Mouse (Mus musculus): Measurements from ENCODE around the gene Zc3h4. TPM values are rescaled to one million over a fixed set of nuclear protein-coding genes. Genes with fewer than 3 reads are reported as not detected.

Gene Zc3h4
- polyA plus RNA-seq, 1 experiment from 2014 or later, result 19.4 TPM

- peaks cover 62% of the 10 kb centered on the region for H3K27me3 ChIP-seq (ENCODE audit: insufficient read depth, poor library complexity, severe bottlenecking)
- DNase-seq (ENCODE audit: low spot score), result no peak
- peak within 1 kb of the TSS; percentile 58 for H3K4me3 ChIP-seq
- WGBS, result 82% methylated on average over 8 of the region's 8 CpGs
- H3K9me3 ChIP-seq, result no peaks in the 10 kb centered on the region
- H3K36me3 ChIP-seq, result no peaks in the 10 kb centered on the region
- peaks cover 18% of the 10 kb centered on the region for H3K4me1 ChIP-seq
- H3K27ac ChIP-seq, result no peak within 1 kb of the TSS
Measured at GRCm38 (mm10) chr7:16477628-16478027, 76.9 kb downstream of the Zc3h4 start, which contains the start of gene Npas1. TSS of gene Npas1 (minus strand) at chr7:16477728.

Other genes starting within 250 kb of the Zc3h4 start
- 22.5 and 41.8 TPM in 2 replicates for gene Meis3, start 225.8 kb upstream of the Zc3h4 start, polyA plus RNA-seq (2016; fragmentation: Nextera tagmentation; extraction: Ambion mirVana)
- gene Dhx34, start 178.9 kb upstream of the Zc3h4 start, polyA plus RNA-seq (2016; fragmentation: Nextera tagmentation; extraction: Ambion mirVana), result 12.9 and 14.8 TPM in 2 replicates
- gene C5ar2, start 156.8 kb upstream of the Zc3h4 start, polyA plus RNA-seq (2016; fragmentation: Nextera tagmentation; extraction: Ambion mirVana), result 0.54 and 0.57 TPM in 2 replicates
- gene C5ar1, start 141.4 kb upstream of the Zc3h4 start, polyA plus RNA-seq (2016; fragmentation: Nextera tagmentation; extraction: Ambion mirVana), result 0.31 and 1.0 TPM in 2 replicates
- 6.2 and 10.0 TPM in 2 replicates for gene Inafm1, start 127.3 kb upstream of the Zc3h4 start, polyA plus RNA-seq (2016; fragmentation: Nextera tagmentation; extraction: Ambion mirVana)
- 19.6 and 31.0 TPM in 2 replicates for gene Ccdc9, start 114.1 kb upstream of the Zc3h4 start, polyA plus RNA-seq (2016; fragmentation: Nextera tagmentation; extraction: Ambion mirVana)
- 8.3 and 9.5 TPM in 2 replicates for gene Bbc3, start 92.5 kb upstream of the Zc3h4 start, polyA plus RNA-seq (2016; fragmentation: Nextera tagmentation; extraction: Ambion mirVana)
- gene Sae1, start 13.1 kb upstream of the Zc3h4 start, polyA plus RNA-seq (2016; fragmentation: Nextera tagmentation; extraction: Ambion mirVana), result 302 and 359 TPM in 2 replicates
- 90.2 and 91.9 TPM in 2 replicates for gene Tmem160, start 51.9 kb downstream of the Zc3h4 start, polyA plus RNA-seq (2016; fragmentation: Nextera tagmentation; extraction: Ambion mirVana)
- 0.34 and 0.45 TPM in 2 replicates for gene Npas1, start 76.8 kb downstream of the Zc3h4 start, polyA plus RNA-seq (2016; fragmentation: Nextera tagmentation; extraction: Ambion mirVana)
- 18.3 and 20.0 TPM in 2 replicates for gene Arhgap35, start 214.1 kb downstream of the Zc3h4 start, polyA plus RNA-seq (2016; fragmentation: Nextera tagmentation; extraction: Ambion mirVana)

Measured in heart, embryonic 10.5 days (tissue).